Mouse (Mus musculus) embryonic stem cell, embryonic (primary cell): ENCODE measurements around the gene Hcfc1.

ENCODE experiments used
- CTCF ChIA-PET, 4 experiments: fragments of 300-600 bp in 2 of 4; fragments of 350-600 bp in 2 of 4; sonication (Branson Sonifier 250); formaldehyde crosslinking; loops; one replicate each; lab custom pipeline; 2022; ENCODE audit warnings: inconsistent platforms in 2 of 4; lab: Charles Lee
- POLR2A ChIA-PET, 4 experiments: fragments of 300-600 bp in 2 of 4; fragments of 350-600 bp in 2 of 4; sonication (Branson Sonifier 250); formaldehyde crosslinking; loops; one replicate each; lab custom pipeline; 2022; ENCODE audit warnings: antibody characterized with exemption in 4 of 4, inconsistent platforms in 1 of 4; lab: Charles Lee

Hcfc1 gene

DNA sequence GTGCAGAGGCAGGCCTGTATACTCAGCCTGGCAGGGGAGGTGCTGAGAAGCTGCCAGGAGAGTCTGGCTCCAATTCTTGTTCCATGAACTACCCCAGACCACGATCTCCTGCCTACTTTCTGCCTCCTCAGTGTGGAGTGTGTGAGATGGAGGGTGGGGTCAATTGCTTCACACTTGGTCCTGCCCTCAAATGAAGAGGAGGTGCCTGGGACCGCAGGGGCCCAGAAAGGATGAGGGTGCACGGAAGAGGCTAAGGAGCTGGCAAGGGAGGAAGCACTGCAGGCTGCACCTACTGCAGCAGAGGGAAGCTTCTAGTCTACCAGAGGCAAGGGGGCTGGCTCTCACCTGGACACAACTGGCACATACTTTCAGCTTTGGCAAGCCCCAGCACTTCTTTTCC is 1.8 kb downstream of the Hcfc1 start:
- ChIA-PET POLR2A (interaction anchor here (0.5 to 19.1 kb wide), 35 partner anchors 9 to 429 kb away, joined by 3 to 334 read pairs (median 4); partner anchors contain the start of genes Arhgap4 (in 2 of the 4), Naa10 (in 2 of the 4), Renbp (in 2 of the 4) and Rpl10 (in 2 of the 4)), CTCF (interaction anchor here in 1 of 4 experiments (0.5 to 0.6 kb wide), 2 partner anchors 59 to 1709 kb away, joined by 3 to 6 read pairs; no protein-coding TSS in a partner anchor)

DNA sequence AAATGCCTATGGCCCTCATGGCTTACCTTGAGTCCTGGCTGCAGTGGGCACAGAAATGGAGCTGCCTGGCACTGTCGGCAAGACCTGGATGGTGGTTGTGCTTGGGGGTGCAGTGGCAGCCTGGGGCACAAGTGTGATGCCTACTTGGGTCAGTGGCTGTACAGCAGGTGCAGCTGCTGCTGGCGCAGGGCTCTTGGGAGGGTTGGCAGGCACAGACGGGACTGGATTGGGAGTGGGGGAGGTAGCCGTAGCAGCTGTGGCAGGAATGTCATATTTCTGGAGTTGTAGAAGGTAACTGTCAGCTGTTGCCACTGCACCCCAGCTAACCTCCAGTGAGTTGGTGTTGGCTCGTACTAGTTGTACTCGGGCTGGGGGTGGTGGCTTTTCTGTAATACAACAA is 11.2 kb downstream of the Hcfc1 start:
- ChIA-PET CTCF (interaction anchor here in 1 of 4 experiments (0.5 to 0.6 kb wide), 2 partner anchors 24 to 283 kb away, joined by 3 read pairs; partner anchors contain the start of gene Renbp), POLR2A (interaction anchor here in 3 of 4 experiments (0.7 to 19.1 kb wide), 14 partner anchors 9 to 315 kb away, joined by 3 to 334 read pairs (median 4); partner anchors contain the start of genes Hcfc1 (in 2 of the 3), Renbp (in 2 of the 3), Arhgap4 (in 1 of the 3) and Irak1 (in 1 of the 3))

GRCm38 (mm10) chrX:73952603-73953002 is 13.6 kb downstream of the Hcfc1 start:
- POLR2A ChIA-PET = interaction anchor here in 3 of 4 experiments (0.7 to 19.1 kb wide), 9 partner anchors 10 to 38 kb away, joined by 3 to 334 read pairs (median 4); partner anchors contain the start of genes Renbp (in 2 of the 3), Arhgap4 (in 1 of the 3), Hcfc1 (in 1 of the 3) and Naa10 (in 1 of the 3)
- CTCF ChIA-PET = no interaction called here

- CTCF ChIA-PET = interaction anchor here in 2 of 4 experiments (0.6 to 1.1 kb wide), 4 partner anchors 19 to 151 kb away, joined by 3 to 4 read pairs (median 3); partner anchors contain the start of gene Renbp (in 1 of the 2)
- POLR2A ChIA-PET = interaction anchor here in 3 of 4 experiments (0.6 to 13.8 kb wide), 21 partner anchors 9 to 478 kb away, joined by 3 to 279 read pairs (median 4); partner anchors contain the start of genes Hcfc1 (in 2 of the 3), Renbp (in 2 of the 3), Arhgap4 (in 1 of the 3) and Naa10 (in 1 of the 3)
Observed at GRCm38 (mm10) chrX:73949341-73949740, 16.8 kb downstream of the Hcfc1 start.

- ChIA-PET CTCF (interaction anchor here in 2 of 4 experiments (0.6 to 1.1 kb wide), 3 partner anchors 75 to 150 kb away, joined by 3 to 5 read pairs (median 4); no protein-coding TSS in a partner anchor), POLR2A (interaction anchor here in 3 of 4 experiments (0.6 to 13.8 kb wide), 21 partner anchors 8 to 959 kb away, joined by 3 to 296 read pairs (median 5); partner anchors contain the start of genes Renbp (in 2 of the 3), Arhgap4 (in 1 of the 3), Hcfc1 (in 1 of the 3) and Naa10 (in 1 of the 3))
Observed at GRCm38 (mm10) chrX:73948647-73949046, 17.5 kb downstream of the Hcfc1 start.

DNA sequence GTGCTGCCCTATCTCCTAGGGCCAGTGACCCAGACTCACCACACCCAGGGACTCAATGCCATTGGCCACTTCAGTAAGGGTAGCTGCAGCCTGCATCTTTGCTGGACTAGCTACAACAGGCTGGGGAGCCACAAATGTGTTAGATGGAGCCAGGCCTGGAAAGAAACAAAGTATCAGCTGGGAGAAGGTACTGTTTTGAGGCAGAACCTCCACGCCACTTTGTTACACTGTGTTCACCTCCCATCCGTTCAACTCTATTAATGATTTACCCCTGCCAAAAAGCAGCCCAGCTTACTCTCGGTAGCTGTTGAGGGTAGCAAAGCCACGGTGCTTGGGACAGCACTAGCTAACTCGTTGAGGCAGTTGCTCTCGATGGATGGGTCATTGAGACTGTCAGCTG is 19.3 kb downstream of the Hcfc1 start:
- ChIA-PET CTCF (interaction anchor here in 2 of 4 experiments (0.6 to 1.3 kb wide), 2 partner anchors 16 to 184 kb away, joined by 4 read pairs; partner anchors contain the start of gene Renbp (in 1 of the 2)), POLR2A (interaction anchor here (0.9 to 13.8 kb wide), 15 partner anchors 8 to 231 kb away, joined by 3 to 296 read pairs (median 5); partner anchors contain the start of genes Arhgap4 (in 2 of the 4), Naa10 (in 2 of the 4), Renbp (in 2 of the 4) and Abcd1 (in 1 of the 4))

- ChIA-PET POLR2A (interaction anchor here in 3 of 4 experiments (0.9 to 13.8 kb wide), 9 partner anchors 12 to 61 kb away, joined by 3 to 296 read pairs (median 5); partner anchors contain the start of genes Renbp (in 3 of the 3), Arhgap4 (in 2 of the 3), Hcfc1 (in 2 of the 3) and Naa10 (in 2 of the 3)), CTCF (no interaction called here)
Observed at GRCm38 (mm10) chrX:73942294-73942693, 23.9 kb downstream of the Hcfc1 start.

GRCm38 (mm10) chrX:73941860-73942259 is 24.3 kb downstream of the Hcfc1 start:
- POLR2A ChIA-PET = interaction anchor here in 3 of 4 experiments (0.9 to 13.8 kb wide), 8 partner anchors 11 to 167 kb away, joined by 3 to 296 read pairs (median 8); partner anchors contain the start of genes Renbp (in 3 of the 3), Arhgap4 (in 2 of the 3), Hcfc1 (in 2 of the 3) and Naa10 (in 2 of the 3)

DNA sequence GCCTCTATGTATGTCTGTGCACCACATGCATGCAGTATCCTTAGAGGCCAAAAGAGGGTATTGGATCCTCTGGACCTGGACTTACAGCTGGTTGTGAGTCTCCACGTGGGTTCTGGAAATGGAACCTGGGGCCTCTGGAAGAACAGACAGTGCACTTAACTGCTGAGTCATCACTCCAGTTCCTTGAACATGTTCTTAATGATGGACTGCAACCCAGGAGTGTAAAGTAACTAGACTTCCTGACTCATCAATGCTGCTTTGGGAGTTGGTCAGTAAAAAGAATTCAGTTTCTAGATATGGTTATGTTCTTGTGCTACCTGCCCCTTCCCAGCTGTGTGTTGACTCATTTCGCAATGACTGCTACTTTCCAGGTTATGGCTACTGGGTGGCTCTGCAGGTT is 34.3 kb downstream of the Hcfc1 start:
- POLR2A ChIA-PET = interaction anchor here (1.0 to 15.1 kb wide), 24 partner anchors 9 to 473 kb away, joined by 3 to 334 read pairs (median 11); partner anchors contain the start of genes Arhgap4 (in 3 of the 4), Naa10 (in 3 of the 4), Hcfc1 (in 2 of the 4) and Haus7 (in 1 of the 4)

More at GRCm38 (mm10) chrX:73941860-73942259, 24.3 kb downstream of the Hcfc1 start:
- CTCF ChIA-PET = no interaction called here

DNA sequence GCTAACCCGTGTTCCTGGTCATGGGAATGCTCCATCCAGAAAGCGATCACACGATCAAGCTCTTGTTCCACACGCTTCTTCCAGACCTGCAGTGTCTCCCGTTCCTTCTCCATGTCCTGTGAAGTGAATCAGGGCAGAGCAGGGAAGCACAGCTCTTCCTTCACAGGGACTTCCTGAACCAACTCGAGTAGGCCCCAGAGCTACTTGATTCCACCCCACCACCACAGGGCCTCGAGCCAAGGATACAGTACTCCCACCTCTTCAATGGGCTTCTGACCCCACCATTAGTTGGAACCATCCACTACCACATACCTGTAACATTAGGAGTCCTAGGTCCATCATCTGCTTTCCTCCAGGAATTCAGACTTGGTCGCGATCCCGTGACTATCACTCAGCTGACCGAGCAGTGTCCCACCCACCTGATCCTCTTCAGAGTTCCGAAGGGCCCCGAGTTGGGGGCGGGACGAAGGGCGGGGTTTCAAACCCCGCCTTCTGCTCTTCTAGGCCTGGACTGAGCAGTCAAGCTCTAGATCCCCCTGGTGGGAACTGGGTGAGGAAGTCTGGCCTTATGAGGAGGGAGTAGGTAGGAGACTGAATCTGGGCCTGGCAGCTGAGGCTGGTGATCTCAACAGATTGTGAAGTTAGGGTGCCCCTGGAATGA is 35.6 kb downstream of the Hcfc1 start, which contains the start of gene Renbp:
Renbp (minus strand) TSS at position 449 of the 661 bp plus-strand sequence.
- ChIA-PET POLR2A (interaction anchor here (0.5 to 15.1 kb wide), 96 partner anchors 9 to 498 kb away, joined by 3 to 334 read pairs (median 5); partner anchors contain the start of genes Arhgap4 (in 3 of the 4), Hcfc1 (in 3 of the 4), Naa10 (in 3 of the 4) and Haus7 (in 2 of the 4)), CTCF (interaction anchor here in 3 of 4 experiments (0.5 to 2.0 kb wide), 14 partner anchors 9 to 242 kb away, joined by 3 to 7 read pairs (median 3); partner anchors contain the start of genes Arhgap4 (in 2 of the 3), Naa10 (in 2 of the 3) and Irak1 (in 1 of the 3))

More for the DNA sequence above, 34.3 kb downstream of the Hcfc1 start:
- CTCF ChIA-PET = interaction anchor here in 1 of 4 experiments (0.8 to 2.0 kb wide), 4 partner anchors 10 to 135 kb away, joined by 3 to 6 read pairs (median 4); partner anchors contain the start of genes Arhgap4 and Naa10

DNA sequence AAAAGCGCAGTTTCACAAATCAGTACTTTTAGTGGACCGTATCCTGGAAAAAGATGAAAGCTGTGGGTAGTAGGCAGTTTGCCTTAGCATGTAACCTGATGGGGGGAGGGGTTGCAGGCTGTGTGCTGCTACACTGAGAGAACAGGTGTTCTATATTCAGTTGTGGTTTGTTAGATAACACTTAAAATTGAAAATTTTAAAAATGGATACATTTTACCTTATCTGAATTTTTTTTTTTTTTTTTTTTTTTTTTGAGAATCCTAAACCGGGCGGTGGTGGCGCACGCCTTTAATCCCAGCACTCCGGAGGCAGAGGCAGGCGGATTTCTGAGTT is 43.6 kb downstream of the Hcfc1 start:
- ChIA-PET POLR2A (interaction anchor here (0.7 to 15.1 kb wide), 11 partner anchors 7 to 128 kb away, joined by 3 to 334 read pairs (median 10); partner anchors contain the start of genes Hcfc1 (in 2 of the 4) and Renbp (in 2 of the 4)), CTCF (interaction anchor here in 1 of 4 experiments (0.7 kb wide), 1 partner anchor 16 kb away, joined by 9 read pairs; no protein-coding TSS in a partner anchor)

DNA sequence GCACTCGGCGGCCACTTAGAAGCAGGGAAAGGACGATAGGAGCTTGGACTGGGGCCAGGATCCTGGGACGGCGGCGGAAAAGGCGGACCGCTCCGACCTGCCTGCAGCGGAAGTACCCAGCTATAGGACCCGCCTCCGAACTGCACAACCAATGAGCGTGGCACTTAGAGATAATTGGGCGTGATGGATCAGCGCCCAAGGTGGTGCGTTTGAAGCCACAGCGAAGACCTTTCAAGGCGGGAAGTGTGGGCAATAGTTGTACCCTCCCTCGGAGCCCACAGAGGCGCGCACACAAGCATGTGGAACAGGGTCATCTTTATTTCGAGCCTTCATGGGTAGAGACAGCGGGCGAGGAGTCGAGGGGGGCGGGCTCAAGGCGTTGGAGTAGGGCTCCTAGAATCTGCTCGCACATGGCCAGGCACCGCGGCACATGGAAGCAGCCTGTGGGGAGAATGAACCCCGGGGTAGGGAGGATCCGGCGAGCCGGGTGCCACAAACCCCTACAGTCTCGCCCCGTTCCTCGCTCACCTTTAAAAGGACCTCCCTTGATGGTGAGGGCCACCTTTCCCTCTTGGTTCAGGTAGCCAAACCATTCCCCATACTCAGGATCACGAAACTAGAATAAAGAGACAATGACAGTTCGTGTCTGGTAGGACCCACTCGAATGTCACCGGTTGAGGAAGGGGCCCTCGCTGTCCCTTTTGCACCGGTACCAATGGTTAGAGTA is 44.2 kb downstream of the Hcfc1 start, which contains the start of the genes Arhgap4 and Naa10:
Arhgap4 (minus strand) TSS at position 48 of the 727 bp plus-strand sequence.
Naa10 (minus strand) TSS at position 122 of the 727 bp plus-strand sequence.
- ChIA-PET POLR2A (interaction anchor here (0.6 to 15.1 kb wide), 36 partner anchors 7 to 507 kb away, joined by 3 to 334 read pairs (median 4); partner anchors contain the start of genes Renbp (in 3 of the 4), Hcfc1 (in 2 of the 4), Rpl10 (in 2 of the 4) and Abcd1 (in 1 of the 4)), CTCF (interaction anchor here in 3 of 4 experiments (0.8 to 1.2 kb wide), 6 partner anchors 9 to 124 kb away, joined by 3 to 4 read pairs (median 3); partner anchors contain the start of gene Renbp (in 2 of the 3))

DNA sequence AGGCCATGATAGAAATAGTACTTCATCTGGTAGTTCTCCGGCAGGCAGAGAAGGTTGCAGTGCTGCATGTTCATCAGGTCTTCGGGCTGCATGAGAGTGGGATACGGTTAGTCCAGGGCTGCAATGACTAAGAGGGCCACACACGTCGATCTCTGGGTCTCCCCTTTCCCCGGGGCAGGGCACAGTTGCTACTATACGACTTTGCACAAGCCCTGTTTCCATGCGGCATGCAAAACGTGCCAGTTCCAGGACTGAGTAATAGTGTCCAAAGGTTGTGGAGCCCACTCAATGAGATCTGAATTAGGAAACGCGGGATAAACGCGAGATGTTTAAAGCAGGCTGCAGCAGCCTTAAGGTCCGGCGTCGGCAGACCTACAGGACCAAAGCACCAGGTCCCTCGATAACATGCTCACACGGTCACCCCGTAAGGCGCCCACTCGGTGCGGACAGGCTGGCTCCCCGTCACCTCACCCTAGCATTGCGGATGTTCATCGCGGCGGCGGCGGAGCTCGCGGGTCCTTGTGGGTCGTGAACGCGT is 44.8 kb downstream of the Hcfc1 start:
- ChIA-PET CTCF (interaction anchor here in 3 of 4 experiments (0.8 to 1.2 kb wide), 6 partner anchors 9 to 124 kb away, joined by 3 to 4 read pairs (median 3); partner anchors contain the start of gene Renbp (in 2 of the 3)), POLR2A (interaction anchor here (0.6 to 15.1 kb wide), 36 partner anchors 8 to 507 kb away, joined by 3 to 334 read pairs (median 4); partner anchors contain the start of genes Renbp (in 3 of the 4), Hcfc1 (in 2 of the 4), Rpl10 (in 2 of the 4) and Abcd1 (in 1 of the 4))

GRCm38 (mm10) chrX:73918631-73919030 is 47.5 kb downstream of the Hcfc1 start:
- CTCF ChIA-PET = no interaction called here

GRCm38 (mm10) chrX:73916945-73917344 is 49.2 kb downstream of the Hcfc1 start:
- POLR2A ChIA-PET = interaction anchor here in 2 of 4 experiments (0.7 to 11.2 kb wide), 11 partner anchors 9 to 458 kb away, joined by 3 to 196 read pairs (median 4); partner anchors contain the start of genes Hcfc1 (in 2 of the 2), Renbp (in 2 of the 2), Haus7 (in 1 of the 2) and Srpk3 (in 1 of the 2)
- CTCF ChIA-PET = interaction anchor here in 1 of 4 experiments (0.6 kb wide), 1 partner anchor 263 kb away, joined by 3 read pairs; no protein-coding TSS in a partner anchor

More at GRCm38 (mm10) chrX:73918631-73919030, 47.5 kb downstream of the Hcfc1 start:
- POLR2A ChIA-PET = interaction anchor here in 1 of 4 experiments (0.5 to 11.2 kb wide), 3 partner anchors 11 to 104 kb away, joined by 3 to 196 read pairs (median 3); partner anchors contain the start of gene Renbp
